Mouse (Mus musculus) left cerebral cortex, adult 2 months (tissue): ENCODE results near the gene Mon1b. TPM values are rescaled to one million over a fixed set of nuclear protein-coding genes. Genes with fewer than 3 reads are reported as not detected.

Experiments
- DNase-seq, 2 experiments: peaks; one replicate each; pipeline ENCODE4 v3.0.0; 2021 to 2022; ENCODE audit warnings: low spot score in 2 of 2, mixed read lengths in 1 of 2; ENCODE audit errors: extremely low spot score in 1 of 2
- H3K27ac ChIP-seq: fragments of 200-600 bp; 2 replicates; pipeline ENCODE4 v1.8.1; 2022
- H3K4me3 ChIP-seq: fragments of 200-600 bp; 2 replicates; pipeline ENCODE4 v1.8.1; 2022
- CTCF ChIP-seq: fragments of 200-600 bp; IDR thresholded peaks from 2 replicates; pipeline ENCODE4 v1.8.1; 2022; ENCODE audit warnings: antibody characterized with exemption, mild to moderate bottlenecking, moderate library complexity
- intact Hi-C: fragments of 180-260 bp; cut with DNase I; formaldehyde crosslinking; loops from one replicate; pipeline ENCODE4 v1.15.1; 2025
- total RNA-seq, 2 experiments: library from RNA; stranded (reverse); gene quantifications; 2 replicates each; pipeline ENCODE4 v1.2.3; 2021

The Mon1b gene
- total RNA-seq, 2 experiments from 2014 or later = 24.5 TPM

- intact Hi-C loops = no loop called here
- TF ChIP-seq CTCF = no peak
- H3K4me3 ChIP-seq = no peak overlapping the region
- no peak overlapping the region for H3K27ac ChIP-seq
- DNase-seq = no peak
Observed at GRCm38 (mm10) chr8:113675281-113675680, 39.9 kb downstream of the Mon1b start.

GRCm38 (mm10) chr8:113676811-113677210 lies 41.4 kb downstream of the Mon1b start:
- DNase-seq = no peak
- no peak overlapping the region for H3K27ac ChIP-seq
- TF ChIP-seq CTCF = no peak
- no peak overlapping the region for H3K4me3 ChIP-seq
- intact Hi-C loops = no loop called here

- no peak for DNase-seq
- Histone ChIP-seq H3K4me3 (no peak overlapping the region), H3K27ac (no peak overlapping the region)
- TF ChIP-seq CTCF = no peak
- intact Hi-C loops = no loop called here
Observed at GRCm38 (mm10) chr8:113679361-113679760, 44.0 kb downstream of the Mon1b start.

GRCm38 (mm10) chr8:113687889-113688542 lies 52.6 kb downstream of the Mon1b start:
- intact Hi-C loops = no loop called here
- TF ChIP-seq CTCF = no peak
- no peak for DNase-seq
- no peak overlapping the region for H3K27ac ChIP-seq
- no peak overlapping the region for H3K4me3 ChIP-seq

GRCm38 (mm10) chr8:113688543-113688915 lies 53.1 kb downstream of the Mon1b start:
- intact Hi-C loops = no loop called here
- no peak for TF ChIP-seq CTCF
- no peak overlapping the region for H3K4me3 ChIP-seq
- H3K27ac ChIP-seq = no peak overlapping the region
- DNase-seq = no peak

GRCm38 (mm10) chr8:113691622-113692343 lies 56.4 kb downstream of the Mon1b start:
- H3K27ac ChIP-seq = no peak overlapping the region

More at GRCm38 (mm10) chr8:113691622-113692343, 56.4 kb downstream of the Mon1b start:
- DNase-seq = no peak
- no peak overlapping the region for H3K4me3 ChIP-seq
- TF ChIP-seq CTCF = no peak
- intact Hi-C loops = no loop called here

Other genes with a start within 250 kb of the Mon1b start
- 1 to 10 TPM in 1 of 2 experiments, not detected in 1; 1.0 TPM for gene Syce1l, start 7.6 kb downstream of the Mon1b start, total RNA-seq
- gene Adamts18, start 213.2 kb downstream of the Mon1b start, total RNA-seq = 1 to 10 TPM; 1.9 to 2.6 TPM